Comparison of ENCODE assay signal across 20 mouse cellular contexts in genomic region chr3:89776001-89776400, GRCm38 (mm10). TPM values are rescaled to one million over a fixed set of nuclear protein-coding genes. Genes with fewer than 3 reads are reported as not detected.
DNase-seq lines count a peak whose midpoint lies in the region; ATAC-seq lines count a peak whose summit lies in the region.
"Had no signal": no experiment of that assay in that cellular context is flagged by ENCODE, and none has a peak within 500 bp of the region (broad histone marks: within the 10 kb centered on the region; RNA-seq: fewer than 3 reads in every experiment).

No protein-coding gene starts in this region.

- H3K9ac ChIP-seq in kidney, embryonic 16.5 days (replicated peaks; ENCODE audit: low read length), result no peak overlapping the region
- H3K9ac ChIP-seq in midbrain, embryonic 13.5 days (replicated peaks), result 0 out of 2 replicates have a peak overlapping the region, but pooled peaks have one; percentile 100
- H3K9ac ChIP-seq in midbrain, embryonic 15.5 days, result no peak overlapping the region
- H3K9ac ChIP-seq in neural tube, embryonic 15.5 days (replicated peaks), result no peak overlapping the region

- peak; percentile 91 for DNase-seq in heart, adult 11 months
- DNase-seq in heart, postnatal 14 days, result no peak
- no peak for DNase-seq in kidney, postnatal 14 days
- DNase-seq in adrenal gland, postnatal 14 days, result no peak
- DNase-seq: adrenal gland, postnatal 25 days; cerebellum, adult 18-20 months; cerebellum, postnatal 36 days; heart, adult 2 months; heart, postnatal 10 days; kidney, postnatal 36 days; layer of hippocampus, adult 9-11 months; lung, adult 2 months had no signal

- ATAC-seq in kidney, embryonic 16.5 days (ENCODE audit: low FRiP score, low TSS enrichment), result no peak
- no peak for ATAC-seq in midbrain, embryonic 13.5 days
- no peak for ATAC-seq in midbrain, embryonic 15.5 days (replicated peaks)
- no peak for ATAC-seq in neural tube, embryonic 15.5 days (ENCODE audit: low FRiP score)
- ATAC-seq: activated CD4-positive, CD25-positive, alpha-beta regulatory T cell, adult 4 months; forebrain, embryonic 15.5 days; inflammation-experienced regulatory T-cells, adult 6 months had no signal

- H3K9me3 ChIP-seq in kidney, embryonic 16.5 days (ENCODE audit: low read length), result no peaks in the 10 kb centered on the region
- H3K9me3 ChIP-seq in midbrain, embryonic 13.5 days, result no peaks in the 10 kb centered on the region
- H3K9me3 ChIP-seq in midbrain, embryonic 15.5 days, result no peaks in the 10 kb centered on the region
- H3K9me3 ChIP-seq in neural tube, embryonic 15.5 days (replicated peaks), result no peaks in the 10 kb centered on the region
- H3K9me3 ChIP-seq: forebrain, embryonic 15.5 days had no signal

- H3K27ac ChIP-seq in kidney, embryonic 16.5 days (ENCODE audit: low read length), result no peak overlapping the region
- H3K27ac ChIP-seq in midbrain, embryonic 13.5 days, result no peak overlapping the region
- H3K27ac ChIP-seq in midbrain, embryonic 15.5 days, result no peak overlapping the region
- no peak overlapping the region for H3K27ac ChIP-seq in neural tube, embryonic 15.5 days (replicated peaks)
- H3K27ac ChIP-seq: forebrain, embryonic 15.5 days; heart, adult 2 months had no signal

- H3K4me2 ChIP-seq in kidney, embryonic 16.5 days (replicated peaks; ENCODE audit: low read depth, low read length), result peak overlapping the region; percentile 86; the same call in 1 of the 2 replicates
- no peak overlapping the region; the same call in 1 of the 2 replicates for H3K4me2 ChIP-seq in midbrain, embryonic 13.5 days (replicated peaks)
- H3K4me2 ChIP-seq in midbrain, embryonic 15.5 days, result no peak overlapping the region
- H3K4me2 ChIP-seq in neural tube, embryonic 15.5 days, result peak overlapping the region; percentile 89; the same call in 1 of the 2 replicates

- no peak overlapping the region for H3K4me3 ChIP-seq in kidney, embryonic 16.5 days (ENCODE audit: low read length)
- no peak overlapping the region for H3K4me3 ChIP-seq in midbrain, embryonic 13.5 days (replicated peaks)
- H3K4me3 ChIP-seq in midbrain, embryonic 15.5 days, result no peak overlapping the region
- H3K4me3 ChIP-seq in neural tube, embryonic 15.5 days (replicated peaks), result no peak overlapping the region
- H3K4me3 ChIP-seq: erythroblast, embryonic 14.5 days; heart, adult 2 months had no signal

- peaks cover 42% of the 10 kb centered on the region for H3K36me3 ChIP-seq in kidney, embryonic 16.5 days (ENCODE audit: insufficient read depth, low read length)
- H3K36me3 ChIP-seq in midbrain, embryonic 13.5 days, result peaks cover 50% of the 10 kb centered on the region
- H3K36me3 ChIP-seq in midbrain, embryonic 15.5 days (replicated peaks), result peaks cover 35% of the 10 kb centered on the region
- peaks cover 48% of the 10 kb centered on the region for H3K36me3 ChIP-seq in neural tube, embryonic 15.5 days

- peaks cover 28% of the 10 kb centered on the region for H3K4me1 ChIP-seq in kidney, embryonic 16.5 days (ENCODE audit: insufficient read depth, low read length)
- peaks cover 34% of the 10 kb centered on the region for H3K4me1 ChIP-seq in midbrain, embryonic 13.5 days (replicated peaks)
- H3K4me1 ChIP-seq in midbrain, embryonic 15.5 days, result peaks cover 36% of the 10 kb centered on the region
- peaks cover 34% of the 10 kb centered on the region for H3K4me1 ChIP-seq in neural tube, embryonic 15.5 days

- 77% methylated on average over 4 of the region's 4 CpGs for WGBS in kidney, embryonic 16.5 days
- WGBS in midbrain, embryonic 13.5 days, result 90% methylated on average over 4 of the region's 4 CpGs
- WGBS in midbrain, embryonic 15.5 days, result 83% methylated on average over 4 of the region's 4 CpGs
- 84% methylated on average over 4 of the region's 4 CpGs for WGBS in neural tube, embryonic 15.5 days

- intact Hi-C loops in heart, postnatal 14 days (cut with DNase I), result loop anchor here (5.0 kb wide), 1 partner anchor 301 kb away; no protein-coding TSS in a partner anchor

- no peaks in the 10 kb centered on the region for H3K27me3 ChIP-seq in kidney, embryonic 16.5 days (ENCODE audit: insufficient read depth, low read length)
- H3K27me3 ChIP-seq in midbrain, embryonic 13.5 days, result no peaks in the 10 kb centered on the region
- H3K27me3 ChIP-seq in midbrain, embryonic 15.5 days (replicated peaks), result no peaks in the 10 kb centered on the region
- H3K27me3 ChIP-seq in neural tube, embryonic 15.5 days (replicated peaks), result no peaks in the 10 kb centered on the region
- H3K27me3 ChIP-seq: forebrain, embryonic 15.5 days had no signal

RNA-seq across cellular contexts. Expression of gene Ube2q1, which starts 2.6 kb away (rescaled TPM):
- 10 to 100 TPM; 28.0 to 28.6 TPM for total RNA-seq in heart, postnatal 14 days (2021)
- 9.8 and 11.5 TPM in 2 replicates for polyA plus RNA-seq in kidney, embryonic 16.5 days (2015; fragmentation: Nextera tagmentation; extraction: Ambion mirVana)
- polyA plus RNA-seq in midbrain, embryonic 13.5 days (2015; fragmentation: Nextera tagmentation; extraction: Ambion mirVana), result 13.4 and 15.8 TPM in 2 replicates
- polyA plus RNA-seq in midbrain, embryonic 15.5 days (2015; fragmentation: Nextera tagmentation; extraction: Ambion mirVana), result 13.4 and 13.8 TPM in 2 replicates
- polyA plus RNA-seq in neural tube, embryonic 15.5 days (2015; fragmentation: Nextera tagmentation; extraction: Ambion mirVana), result 10.8 and 11.1 TPM in 2 replicates
- total RNA-seq in adrenal gland, postnatal 14 days (2021), result 57.2 and 65.2 TPM in 2 replicates

RNA-seq across cellular contexts. Expression of gene Chrnb2, which starts 11.6 kb away (rescaled TPM):
- total RNA-seq in heart, postnatal 14 days (2021), result under 1 TPM; 0.20 to 0.29 TPM
- 0.40 and 0.86 TPM in 2 replicates for polyA plus RNA-seq in kidney, embryonic 16.5 days (2015; fragmentation: Nextera tagmentation; extraction: Ambion mirVana)
- polyA plus RNA-seq in midbrain, embryonic 13.5 days (2015; fragmentation: Nextera tagmentation; extraction: Ambion mirVana), result 31.8 and 32.3 TPM in 2 replicates
- 31.6 and 33.4 TPM in 2 replicates for polyA plus RNA-seq in midbrain, embryonic 15.5 days (2015; fragmentation: Nextera tagmentation; extraction: Ambion mirVana)
- 18.9 and 22.5 TPM in 2 replicates for polyA plus RNA-seq in neural tube, embryonic 15.5 days (2015; fragmentation: Nextera tagmentation; extraction: Ambion mirVana)
- 3.6 and 4.1 TPM in 2 replicates for total RNA-seq in adrenal gland, postnatal 14 days (2021)

RNA-seq across cellular contexts. Expression of gene She, which starts 55.2 kb away (rescaled TPM):
- total RNA-seq in heart, postnatal 14 days (2021), result 10 to 100 TPM; 18.1 TPM
- polyA plus RNA-seq in kidney, embryonic 16.5 days (2015; fragmentation: Nextera tagmentation; extraction: Ambion mirVana), result 6.7 and 7.8 TPM in 2 replicates
- 1.1 and 1.6 TPM in 2 replicates for polyA plus RNA-seq in midbrain, embryonic 13.5 days (2015; fragmentation: Nextera tagmentation; extraction: Ambion mirVana)
- polyA plus RNA-seq in midbrain, embryonic 15.5 days (2015; fragmentation: Nextera tagmentation; extraction: Ambion mirVana), result 1.6 TPM in 2 replicates
- 1.4 and 2.0 TPM in 2 replicates for polyA plus RNA-seq in neural tube, embryonic 15.5 days (2015; fragmentation: Nextera tagmentation; extraction: Ambion mirVana)
- 11.7 and 14.1 TPM in 2 replicates for total RNA-seq in adrenal gland, postnatal 14 days (2021)
- polyA plus RNA-seq: erythroblast, embryonic 14.5 days had no signal

Comparison
In these comparisons a context has a peak if more than half of its experiments do, and no peak if none do; other contexts are left out.
1. H3K4me2 ChIP-seq: peak in kidney, embryonic 16.5 days (single experiment) and neural tube, embryonic 15.5 days (single experiment); none in midbrain, embryonic 13.5 days (single experiment) and midbrain, embryonic 15.5 days (single experiment).
2. RNA of gene Chrnb2, which starts 11.6 kb away (polyA plus RNA-seq): 31.6 to 33.4 TPM in midbrain, embryonic 15.5 days, 31.8 to 32.3 TPM in midbrain, embryonic 13.5 days and 18.9 to 22.5 TPM in neural tube, embryonic 15.5 days; 0.40 to 0.86 TPM in kidney, embryonic 16.5 days; every median in the first group is over 10 times any median in the second.